Mouse (Mus musculus) cortical plate, adult 2 months (tissue): ENCODE measurements around the gene Gga1. TPM values are rescaled to one million over a fixed set of nuclear protein-coding genes. Genes with fewer than 3 reads are reported as not detected.

Experiments
- H3K27ac ChIP-seq: fragments of 200-500 bp; 2 replicates; pipeline ENCODE4 v1.5.1; 2012; ENCODE audit warnings: low read length, control low read depth, inconsistent platforms; ENCODE audit not compliant: insufficient read depth
- H3K4me1 ChIP-seq: fragments of 200-500 bp; 2 replicates; pipeline ENCODE4 v1.6.1; 2011; ENCODE audit warnings: low read length; ENCODE audit not compliant: control insufficient read depth, insufficient read depth
- H3K4me3 ChIP-seq: fragments of 200-500 bp; 2 replicates; pipeline ENCODE4 v1.5.1; 2011; ENCODE audit warnings: mild to moderate bottlenecking, low read length, control low read depth; ENCODE audit not compliant: insufficient read depth
- CTCF ChIP-seq: fragments of 200-500 bp; IDR thresholded peaks from 2 replicates; pipeline ENCODE4 v1.5.1; 2011; ENCODE audit warnings: mild to moderate bottlenecking, control low read depth, low read length; ENCODE audit not compliant: insufficient read depth; ENCODE audit errors: extremely low read depth
- POLR2A ChIP-seq: fragments of 200-500 bp; IDR thresholded peaks from 2 replicates; pipeline ENCODE4 v1.6.1; 2011; ENCODE audit warnings: mild to moderate bottlenecking, low read length, control low read depth; ENCODE audit not compliant: insufficient read depth; ENCODE audit errors: extremely low read depth
- polyA plus RNA-seq: library from polyadenylated mRNA; depleted of rRNA; stranded (reverse); fragments of >200 nt; gene quantifications from 2 replicates; pipeline ENCODE4 v1.2.3, GENCODE M21; 2012; rRNA removed

Gga1 gene
- 72.6 and 73.0 TPM in 2 replicates for polyA plus RNA-seq

GRCm38 (mm10) chr15:78876991-78877809 is at the start of gene Gga1:
TSS of gene Gga1 (plus strand) at chr15:78877190.
- Histone ChIP-seq H3K4me3 (peak within 1 kb of the TSS; percentile 45), H3K4me1 (peaks cover 1% of the 10 kb centered on the region; the same call in 1 of the 2 replicates), H3K27ac (peak within 1 kb of the TSS; percentile 93)
- TF ChIP-seq CTCF = no peak
- TF ChIP-seq POLR2A = peak; percentile 88

- no peak for TF ChIP-seq CTCF
- no peak for TF ChIP-seq POLR2A
- Histone ChIP-seq H3K27ac (no peak overlapping the region), H3K4me1 (no peaks in the 10 kb centered on the region)
Observed at GRCm38 (mm10) chr15:78828315-78828714, 48.7 kb upstream of the Gga1 start.

GRCm38 (mm10) chr15:78829636-78830035 is 47.4 kb upstream of the Gga1 start:
- Histone ChIP-seq H3K27ac (no peak overlapping the region), H3K4me3 (no peak overlapping the region), H3K4me1 (no peaks in the 10 kb centered on the region)
- TF ChIP-seq POLR2A (no peak), CTCF (no peak)

More at GRCm38 (mm10) chr15:78828315-78828714, 48.7 kb upstream of the Gga1 start:
- no peak overlapping the region for H3K4me3 ChIP-seq

- Histone ChIP-seq H3K4me1 (0 out of 2 replicates have a peak, but pooled peaks cover 2% of the 10 kb centered on the region), H3K27ac (no peak overlapping the region), H3K4me3 (no peak overlapping the region)
- TF ChIP-seq CTCF = no peak
- no peak for TF ChIP-seq POLR2A
Observed at GRCm38 (mm10) chr15:78830742-78831719, 46.0 kb upstream of the Gga1 start.

- TF ChIP-seq POLR2A = no peak
- TF ChIP-seq CTCF = no peak
- Histone ChIP-seq H3K4me3 (no peak overlapping the region), H3K4me1 (0 out of 2 replicates have a peak, but pooled peaks cover 2% of the 10 kb centered on the region), H3K27ac (peak overlapping the region; percentile 9; the same call in 1 of the 2 replicates)
Observed at GRCm38 (mm10) chr15:78831720-78832657, 45.0 kb upstream of the Gga1 start.

GRCm38 (mm10) chr15:78832701-78833123 is 44.3 kb upstream of the Gga1 start:
- H3K4me1 ChIP-seq = 0 out of 2 replicates have a peak, but pooled peaks cover 2% of the 10 kb centered on the region

GRCm38 (mm10) chr15:78833582-78833981 is 43.4 kb upstream of the Gga1 start:
- no peak overlapping the region for H3K4me3 ChIP-seq
- TF ChIP-seq CTCF (no peak), POLR2A (no peak)
- peak overlapping the region; percentile 71; the same call in 1 of the 2 replicates for H3K27ac ChIP-seq
- H3K4me1 ChIP-seq = 0 out of 2 replicates have a peak, but pooled peaks cover 2% of the 10 kb centered on the region

More at GRCm38 (mm10) chr15:78832701-78833123, 44.3 kb upstream of the Gga1 start:
- Histone ChIP-seq H3K27ac (peak overlapping the region; percentile 71), H3K4me3 (no peak overlapping the region)
- TF ChIP-seq CTCF = no peak
- TF ChIP-seq POLR2A = no peak

GRCm38 (mm10) chr15:78834233-78835005 is 42.6 kb upstream of the Gga1 start:
- H3K4me3 ChIP-seq = no peak overlapping the region
- TF ChIP-seq POLR2A = no peak
- no peak for TF ChIP-seq CTCF
- H3K4me1 ChIP-seq = 0 out of 2 replicates have a peak, but pooled peaks cover 2% of the 10 kb centered on the region
- H3K27ac ChIP-seq = no peak overlapping the region
